Mouse (Mus musculus): Measurements from ENCODE around the gene Rasa4. TPM values are rescaled to one million over a fixed set of nuclear protein-coding genes. Genes with fewer than 3 reads are reported as not detected.
"Not testable (repeated sequence)": the region's sequence is repeated elsewhere in the genome, so short reads cannot be mapped to it uniquely, and the experiment has no call there.

The Rasa4 gene
- total RNA-seq, 2 experiments from 2014 or later, result 11.9 to 14.7 TPM

GRCm38 (mm10) chr5:136104511-136104910 lies 20.8 kb downstream of the Rasa4 start:
- DNase-seq (ENCODE audit: low spot score in 2 of 2), result no peak

GRCm38 (mm10) chr5:136108486-136108885 lies 24.8 kb downstream of the Rasa4 start:
- no peak for DNase-seq (ENCODE audit: low spot score in 2 of 2)

GRCm38 (mm10) chr5:136109042-136109441 lies 25.3 kb downstream of the Rasa4 start:
- DNase-seq (ENCODE audit: low spot score in 2 of 2), result no peak

GRCm38 (mm10) chr5:136113546-136113945 lies 29.8 kb downstream of the Rasa4 start:
- DNase-seq (ENCODE audit: low spot score in 2 of 2), result not testable (repeated sequence)

GRCm38 (mm10) chr5:136115891-136116783 lies 32.4 kb downstream of the Rasa4 start, which contains the start of gene Polr2j:
Gene Polr2j (plus strand): TSS chr5:136116631.
- DNase-seq (ENCODE audit: low spot score in 2 of 2), result peak; percentile 98

GRCm38 (mm10) chr5:136116784-136117112 lies 33.0 kb downstream of the Rasa4 start:
- DNase-seq (ENCODE audit: low spot score in 2 of 2), result no peak

GRCm38 (mm10) chr5:136122165-136122564 lies 38.4 kb downstream of the Rasa4 start:
- DNase-seq (ENCODE audit: low spot score in 2 of 2), result no peak

GRCm38 (mm10) chr5:136135571-136136291 lies 52.0 kb downstream of the Rasa4 start, which contains the start of the genes Lrwd1 and Alkbh4:
Gene Lrwd1 (minus strand): TSS chr5:136136074.
Gene Alkbh4 (plus strand): TSS chr5:136136146.
- DNase-seq (ENCODE audit: low spot score in 2 of 2), result peak; percentile 89 to 93

- DNase-seq (ENCODE audit: low spot score in 2 of 2), result no peak
Measured at GRCm38 (mm10) chr5:136136292-136136990, 52.7 kb downstream of the Rasa4 start.

GRCm38 (mm10) chr5:136137658-136138274 lies 54.0 kb downstream of the Rasa4 start:
- peak; percentile 37 to 54 for DNase-seq (ENCODE audit: low spot score in 2 of 2)

- no peak for DNase-seq (ENCODE audit: low spot score in 2 of 2)
Measured at GRCm38 (mm10) chr5:136139393-136139792, 55.7 kb downstream of the Rasa4 start.

- no peak for DNase-seq (ENCODE audit: low spot score in 2 of 2)
Measured at GRCm38 (mm10) chr5:136140057-136140482, 56.4 kb downstream of the Rasa4 start.

GRCm38 (mm10) chr5:136142746-136143145 lies 59.0 kb downstream of the Rasa4 start:
- DNase-seq (ENCODE audit: low spot score in 2 of 2), result no peak

GRCm38 (mm10) chr5:136143161-136143755 lies 59.5 kb downstream of the Rasa4 start:
- no peak for DNase-seq (ENCODE audit: low spot score in 2 of 2)

GRCm38 (mm10) chr5:136144606-136145430 lies 61.1 kb downstream of the Rasa4 start:
- no peak for DNase-seq (ENCODE audit: low spot score in 2 of 2)

- no peak for DNase-seq (ENCODE audit: low spot score in 2 of 2)
Measured at GRCm38 (mm10) chr5:136146936-136147335, 63.2 kb downstream of the Rasa4 start.

- DNase-seq (ENCODE audit: low spot score in 2 of 2), result no peak
Measured at GRCm38 (mm10) chr5:136147704-136148103, 64.0 kb downstream of the Rasa4 start.

- not testable (repeated sequence) for DNase-seq (ENCODE audit: low spot score in 2 of 2)
Measured at GRCm38 (mm10) chr5:136149134-136149576, 65.4 kb downstream of the Rasa4 start.

- DNase-seq (ENCODE audit: low spot score in 2 of 2), result no peak
Measured at GRCm38 (mm10) chr5:136152365-136152764, 68.6 kb downstream of the Rasa4 start.

All from adrenal gland, adult 18-20 months (tissue).